Mouse (Mus musculus): Measurements from ENCODE around the gene Sp2.
A peak's percentile ranks its signal among the peaks of the same experiment; 100 is the strongest.

The Sp2 gene

DNA sequence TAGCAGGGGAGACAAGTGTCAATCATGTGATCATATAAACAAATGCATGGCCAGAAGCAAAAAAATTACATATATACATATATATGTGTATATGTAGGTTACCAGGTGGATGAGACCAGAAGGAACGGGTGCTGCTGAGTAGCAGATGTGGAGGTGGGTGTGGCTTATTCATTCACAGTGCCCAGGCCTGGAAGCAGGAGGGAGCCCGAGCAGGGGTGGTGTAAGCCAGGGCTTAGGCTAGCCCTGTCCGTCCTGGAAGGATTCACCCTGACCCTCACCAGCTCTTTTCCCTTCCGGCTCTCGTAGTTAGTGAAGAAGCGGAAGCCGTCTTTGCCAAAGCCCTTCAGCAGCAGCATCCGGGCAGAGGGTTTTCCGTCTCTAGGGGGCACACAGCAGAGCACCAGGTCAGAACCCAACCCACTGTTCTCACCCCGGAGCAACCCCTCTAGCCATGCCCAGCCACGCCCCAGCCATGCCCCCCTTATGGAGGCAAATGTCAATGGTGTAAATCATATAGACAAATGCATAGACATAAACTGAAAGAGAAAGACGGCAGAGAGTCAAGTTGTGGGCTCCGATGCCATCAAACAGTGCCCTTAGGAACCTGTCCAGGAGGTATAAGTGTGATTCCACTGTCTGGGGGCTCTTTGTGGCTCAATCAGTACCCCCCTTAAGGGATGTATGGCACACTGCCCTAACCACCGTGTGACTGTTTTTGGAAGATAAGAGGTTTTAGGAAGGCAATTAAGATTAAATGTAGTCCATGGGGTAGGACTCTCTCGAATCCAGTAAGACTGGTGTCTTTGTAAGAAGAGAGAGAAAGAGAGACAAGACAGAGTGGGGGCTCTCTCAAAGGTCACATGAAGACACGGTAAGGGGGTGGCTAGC, 41.9 kb downstream of the Sp2 start:
- no peak for DNase-seq (ENCODE audit: low read depth in 1 of 2, low spot score in 2 of 2)

DNA sequence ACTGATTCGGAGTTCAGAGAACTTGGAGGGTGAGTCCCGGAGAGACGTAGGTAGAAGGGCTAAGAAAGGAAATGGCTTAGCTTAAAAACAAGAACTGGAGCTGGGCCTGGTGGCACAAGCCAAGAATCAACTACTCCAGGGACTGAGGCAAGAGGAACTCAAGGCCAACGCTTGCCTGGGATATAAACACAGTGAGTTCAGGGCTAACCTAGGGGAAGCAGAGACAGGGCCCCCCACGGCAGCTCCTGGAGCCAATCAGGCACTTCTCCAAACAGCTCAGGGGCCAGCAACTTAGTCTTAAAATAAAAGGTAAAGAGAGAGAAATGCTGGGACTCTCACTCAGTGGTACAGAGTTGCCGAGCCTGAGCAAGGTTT, 44.3 kb downstream of the Sp2 start:
- DNase-seq (ENCODE audit: low read depth in 1 of 2, low spot score in 2 of 2), result no peak

DNA sequence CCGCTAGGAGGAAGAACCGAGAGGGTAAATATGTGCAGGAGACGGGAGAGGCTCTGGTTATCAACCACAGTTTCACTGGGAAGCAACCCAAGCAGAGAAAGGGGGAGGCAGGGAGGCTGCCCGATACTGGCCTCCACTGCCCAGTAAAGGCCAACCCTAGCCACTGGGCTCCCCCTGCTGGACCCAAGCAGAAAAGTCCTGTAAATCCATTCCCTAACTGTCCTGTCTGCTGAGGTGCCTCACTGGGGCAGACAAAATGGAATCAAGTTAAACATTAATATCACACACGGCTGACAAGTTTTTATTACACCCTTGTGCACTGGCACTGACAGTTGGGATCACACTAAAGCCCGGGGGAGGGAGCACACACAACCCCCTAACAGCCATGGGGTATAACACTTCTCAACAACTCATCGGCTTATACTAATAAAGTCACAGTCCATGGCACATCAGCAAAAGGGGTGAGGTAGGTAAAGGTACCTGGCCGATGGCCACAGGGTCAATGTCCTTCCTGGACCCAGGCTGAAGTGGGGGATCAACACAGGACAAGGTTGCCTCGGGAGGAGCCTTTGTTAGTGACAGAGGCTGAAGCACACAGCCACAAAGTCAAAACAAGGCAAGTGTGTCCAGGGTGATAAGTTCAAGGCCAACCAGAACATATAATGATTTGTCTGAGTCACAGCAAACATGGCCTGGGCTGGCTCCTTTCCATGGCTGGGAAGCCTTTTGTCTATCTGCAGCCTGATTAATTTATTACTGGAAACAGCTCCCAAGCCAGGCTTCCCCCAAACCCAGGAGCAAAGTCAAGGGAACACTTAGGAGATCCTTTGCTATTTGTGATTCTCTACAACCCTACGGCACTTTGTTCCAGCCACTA, 45.0 kb downstream of the Sp2 start:
- peak in 1 of 2 experiments; percentile 43 for DNase-seq (ENCODE audit: low read depth in 1 of 2, low spot score in 2 of 2)

- no peak for DNase-seq (ENCODE audit: low read depth in 1 of 2, low spot score in 2 of 2)
These were observed 46.7 kb downstream of the Sp2 start for GRCm38 (mm10) chr11:96935872-96936650.

DNA sequence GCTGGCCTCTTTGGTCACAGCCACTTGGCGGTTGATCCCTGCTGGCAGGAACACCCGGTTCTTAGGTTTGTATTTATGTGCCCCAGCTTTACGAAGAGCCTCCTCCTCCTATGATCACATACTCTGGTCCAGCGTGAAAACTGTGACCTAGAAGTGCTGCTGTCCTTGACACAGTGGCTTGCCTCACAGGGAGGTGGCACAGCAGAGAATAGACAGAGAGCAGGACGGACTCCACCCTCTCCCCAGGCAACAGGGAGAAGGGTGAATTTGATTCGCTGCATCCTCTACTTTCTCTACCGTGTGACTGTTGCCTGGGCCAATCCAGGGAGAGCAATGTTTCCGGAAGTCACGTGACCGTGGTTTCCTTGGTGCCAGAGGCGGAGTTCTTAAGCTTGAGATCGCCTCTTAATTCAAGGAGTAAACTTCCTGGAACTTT, 47.8 kb downstream of the Sp2 start:
- DNase-seq (ENCODE audit: low read depth in 1 of 2, low spot score in 2 of 2), result peak; percentile 61 to 62

GRCm38 (mm10) chr11:96933562-96934276, 49.0 kb downstream of the Sp2 start:
- no peak for DNase-seq (ENCODE audit: low read depth in 1 of 2, low spot score in 2 of 2)

- no peak for DNase-seq (ENCODE audit: low read depth in 1 of 2, low spot score in 2 of 2)
These were observed 51.3 kb downstream of the Sp2 start for GRCm38 (mm10) chr11:96931327-96932062.

DNA sequence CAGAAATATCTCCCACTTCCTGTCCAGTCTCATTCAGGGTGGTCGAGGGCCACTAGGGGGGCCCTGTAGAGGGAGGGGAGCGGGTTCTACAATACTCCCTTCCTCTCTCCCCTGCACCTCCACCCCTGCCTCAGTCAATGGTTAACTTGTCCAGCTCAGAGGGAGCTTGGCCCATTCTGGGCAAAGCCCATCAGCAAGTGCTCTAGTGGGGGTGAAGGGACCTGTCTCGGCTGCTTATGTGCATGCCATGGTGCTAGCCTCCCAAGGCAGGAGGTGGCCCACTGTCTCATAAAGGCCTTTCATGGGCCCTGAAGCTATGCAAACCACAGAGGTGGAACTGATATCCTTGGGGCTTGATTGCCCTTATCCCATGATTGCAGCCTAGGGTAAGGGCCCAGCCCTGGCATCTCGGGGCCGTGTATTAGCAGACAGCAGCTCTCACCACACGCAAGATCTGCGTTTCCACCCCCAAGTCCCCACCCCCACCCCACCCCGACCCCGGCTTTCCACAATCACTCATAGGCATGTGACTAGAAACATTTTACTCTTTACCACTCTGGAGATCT, 52.9 kb downstream of the Sp2 start:
- DNase-seq (ENCODE audit: low read depth in 1 of 2, low spot score in 2 of 2), result no peak

GRCm38 (mm10) chr11:96929096-96929765, 53.5 kb downstream of the Sp2 start:
- DNase-seq (ENCODE audit: low read depth in 1 of 2, low spot score in 2 of 2), result no peak

DNA sequence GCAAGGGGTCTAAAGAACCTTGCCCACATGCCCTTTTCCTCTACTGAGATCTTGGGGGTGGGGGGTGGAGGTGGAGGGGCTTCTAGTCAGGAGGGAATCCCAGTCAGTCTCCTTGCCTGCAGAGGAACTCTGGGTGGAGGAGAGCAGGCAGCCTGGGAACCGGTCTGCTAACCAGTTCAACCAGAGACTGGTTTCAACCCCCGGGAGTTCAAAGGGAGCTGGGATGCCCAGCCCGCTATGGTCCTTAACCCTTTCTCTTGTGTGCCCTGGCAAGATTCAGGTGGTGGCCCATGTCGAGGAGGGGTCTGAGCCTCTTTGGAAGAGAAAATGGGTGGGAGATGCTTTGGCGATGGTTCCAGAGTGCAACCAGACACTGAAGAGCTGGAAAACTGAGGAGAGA, 54.1 kb downstream of the Sp2 start:
- no peak for DNase-seq (ENCODE audit: low read depth in 1 of 2, low spot score in 2 of 2)

DNA sequence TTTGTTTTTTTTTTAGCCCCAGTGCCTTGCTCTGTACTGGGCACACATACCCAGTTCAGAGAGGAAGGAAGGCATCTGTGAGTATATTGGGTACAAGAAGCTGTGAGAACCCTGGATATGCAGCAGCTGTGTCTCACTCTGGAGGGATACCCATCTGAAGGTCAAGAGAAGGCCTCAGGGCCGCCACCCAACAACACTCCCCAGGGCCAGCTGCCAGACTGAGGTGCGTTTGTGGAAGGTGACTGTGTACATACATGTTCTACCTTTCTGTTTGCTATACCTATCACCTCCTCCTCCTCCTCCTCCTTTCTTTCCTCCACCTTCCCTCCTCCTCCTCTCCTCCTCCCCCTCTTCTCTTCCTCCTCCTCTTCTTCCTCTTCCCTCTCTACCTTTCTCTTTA, 54.7 kb downstream of the Sp2 start, which contains the start of gene Prr15l:
Prr15l (plus strand) TSS at position 17 of the 400 bp plus-strand sequence.
- DNase-seq (ENCODE audit: low read depth in 1 of 2, low spot score in 2 of 2), result no peak

DNA sequence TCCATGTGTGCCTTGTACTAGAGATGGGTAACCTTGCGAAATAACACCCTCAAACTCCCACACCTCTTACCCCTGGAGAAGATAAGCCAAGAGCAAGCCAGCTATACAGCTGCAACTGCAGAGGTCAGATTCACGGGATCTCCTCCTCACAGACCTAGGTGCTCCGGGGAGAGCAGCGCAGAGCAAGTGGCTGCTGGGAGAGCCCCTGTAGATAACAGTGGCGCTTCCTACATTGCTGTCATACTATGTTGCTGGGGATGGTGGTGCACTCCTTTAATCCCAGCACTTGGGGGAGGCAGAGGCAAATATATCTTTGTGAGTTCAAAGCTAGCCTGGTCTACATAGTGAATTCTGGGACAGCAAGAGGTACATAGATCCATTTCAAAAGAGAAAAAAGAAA, 56.2 kb downstream of the Sp2 start:
- DNase-seq (ENCODE audit: low read depth in 1 of 2, low spot score in 2 of 2), result no peak

- DNase-seq (ENCODE audit: low read depth in 1 of 2, low spot score in 2 of 2), result peak; percentile 10 to 19
These were observed 57.1 kb downstream of the Sp2 start for GRCm38 (mm10) chr11:96925469-96926148.

DNA sequence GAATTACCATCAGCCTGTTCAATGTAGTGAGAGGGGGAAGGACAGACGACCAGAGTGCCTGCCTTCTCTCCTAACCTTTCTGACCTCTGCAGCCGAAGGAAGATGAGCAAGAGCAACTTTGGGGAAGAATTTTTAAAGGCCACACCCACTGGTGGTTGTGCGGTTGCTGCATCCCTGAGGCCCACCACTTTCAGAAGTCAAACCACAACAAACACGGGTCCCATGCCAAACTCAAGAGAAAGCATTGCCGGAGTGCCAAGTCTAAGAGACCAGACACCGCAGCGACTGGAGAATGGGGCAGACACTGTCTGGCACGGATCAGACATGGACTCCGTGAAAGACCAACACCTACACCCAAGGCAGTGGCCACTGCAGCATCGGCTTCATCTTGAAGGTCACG, 57.9 kb downstream of the Sp2 start:
- DNase-seq (ENCODE audit: low read depth in 1 of 2, low spot score in 2 of 2), result peak; percentile 48 to 53

GRCm38 (mm10) chr11:96919003-96919402, 63.8 kb downstream of the Sp2 start:
- no peak for DNase-seq (ENCODE audit: low read depth in 1 of 2, low spot score in 2 of 2)

DNA sequence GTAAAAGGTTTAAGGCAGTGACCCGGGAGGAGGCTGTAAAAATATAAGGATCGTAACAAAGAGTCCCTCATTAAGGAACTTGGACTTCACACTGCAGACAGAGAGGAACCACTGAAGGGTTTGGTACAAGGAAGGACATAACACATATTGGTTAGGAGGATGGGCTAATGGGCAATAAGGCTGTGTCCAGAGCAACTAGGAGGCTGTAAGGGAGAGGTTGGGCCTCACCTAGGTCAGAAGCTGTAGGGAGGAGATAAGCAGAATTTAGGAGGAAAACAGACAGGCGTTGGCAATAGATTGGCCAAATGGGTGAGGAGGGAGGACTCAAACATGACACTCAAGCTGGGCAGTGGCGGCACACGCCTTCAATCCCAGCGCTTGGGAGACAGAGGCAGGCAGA, 65.3 kb downstream of the Sp2 start:
- DNase-seq (ENCODE audit: low read depth in 1 of 2, low spot score in 2 of 2), result no peak

GRCm38 (mm10) chr11:96916885-96917396, 65.8 kb downstream of the Sp2 start:
- DNase-seq (ENCODE audit: low read depth in 1 of 2, low spot score in 2 of 2), result no peak

All from monocyte, adult 2 months (primary cell).